Mouse (Mus musculus): ENCODE measurements around the gene Atf6.

Atf6 gene

GRCm38 (mm10) chr1:170844380-170844779 is 23.2 kb downstream of the Atf6 start:
- DNase-seq = no peak

GRCm38 (mm10) chr1:170839685-170840084 is 27.9 kb downstream of the Atf6 start:
- DNase-seq = no peak

DNA sequence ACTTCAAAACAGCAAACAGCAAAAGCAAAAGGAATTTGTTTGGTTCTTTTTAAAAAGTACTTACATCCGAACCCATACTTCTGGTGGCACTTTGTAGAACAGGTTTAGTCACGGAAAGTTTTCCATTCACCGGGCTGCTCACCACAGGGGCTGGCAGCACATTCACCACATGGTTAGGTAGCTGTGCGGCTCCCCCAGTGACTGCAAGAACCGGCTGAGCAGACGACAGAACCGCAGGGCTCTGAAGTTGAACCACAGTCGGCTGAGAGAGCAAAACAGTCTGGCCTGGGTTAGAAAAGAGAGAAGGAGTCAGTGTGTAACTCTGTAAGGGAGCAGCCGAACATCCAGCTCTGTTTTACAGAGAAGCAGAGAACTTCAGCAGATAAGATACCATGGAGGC is 32.8 kb downstream of the Atf6 start:
- DNase-seq = no peak

GRCm38 (mm10) chr1:170829781-170830180 is 37.8 kb downstream of the Atf6 start:
- DNase-seq = no peak

DNA sequence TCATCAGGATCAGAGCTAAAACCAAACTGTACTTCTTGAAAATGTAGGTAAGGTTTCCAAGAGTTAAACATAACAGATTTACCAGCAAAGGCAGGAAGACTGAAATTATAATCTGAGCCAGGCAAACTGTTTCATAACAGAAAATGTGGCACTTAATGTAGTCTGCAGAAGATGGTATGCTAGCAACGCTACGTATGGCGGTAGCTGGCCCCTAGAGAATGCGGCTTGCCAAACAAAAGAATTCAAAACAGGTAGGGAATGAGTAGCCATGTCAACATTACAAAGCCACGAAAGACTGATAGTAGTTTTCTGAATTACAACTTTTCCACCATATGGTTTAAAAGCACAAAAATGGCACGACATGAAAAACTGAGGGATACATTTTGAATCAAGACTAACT is 38.2 kb downstream of the Atf6 start:
- no peak for DNase-seq

GRCm38 (mm10) chr1:170820103-170820814 is 47.3 kb downstream of the Atf6 start:
- no peak for DNase-seq

DNA sequence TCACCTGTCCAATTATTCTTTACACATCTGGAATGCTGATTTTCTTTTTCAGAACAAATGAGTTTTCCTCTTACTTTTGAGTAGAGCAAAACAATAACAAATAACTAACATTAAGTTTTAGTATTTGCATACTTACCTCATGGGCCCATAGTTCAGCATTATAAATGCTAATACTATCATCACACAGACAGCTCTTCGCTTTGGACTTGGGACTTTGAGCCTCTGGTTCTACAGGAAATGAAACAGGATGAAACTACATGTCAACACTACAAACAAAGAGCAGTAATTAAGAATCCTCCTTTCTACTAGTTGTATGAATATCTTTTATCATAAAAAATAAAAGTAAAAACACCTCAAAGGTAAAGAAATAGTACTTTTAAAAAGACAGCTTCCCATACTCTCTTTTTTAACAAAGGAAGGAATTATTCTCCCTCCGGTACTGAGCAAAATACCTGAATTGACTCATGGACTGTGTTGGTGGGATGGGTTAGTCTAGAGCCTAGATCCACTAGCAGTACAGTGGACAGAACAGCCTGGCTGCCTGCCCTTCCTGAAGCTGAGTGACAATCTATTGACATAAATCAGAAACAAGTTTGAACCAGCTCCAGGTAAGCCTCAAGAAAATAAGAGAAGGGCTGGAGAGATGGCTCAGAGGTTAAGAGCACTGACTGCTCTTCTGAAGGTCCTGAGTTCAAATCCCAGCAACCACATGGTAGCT is 52.1 kb downstream of the Atf6 start:
- DNase-seq = no peak

DNA sequence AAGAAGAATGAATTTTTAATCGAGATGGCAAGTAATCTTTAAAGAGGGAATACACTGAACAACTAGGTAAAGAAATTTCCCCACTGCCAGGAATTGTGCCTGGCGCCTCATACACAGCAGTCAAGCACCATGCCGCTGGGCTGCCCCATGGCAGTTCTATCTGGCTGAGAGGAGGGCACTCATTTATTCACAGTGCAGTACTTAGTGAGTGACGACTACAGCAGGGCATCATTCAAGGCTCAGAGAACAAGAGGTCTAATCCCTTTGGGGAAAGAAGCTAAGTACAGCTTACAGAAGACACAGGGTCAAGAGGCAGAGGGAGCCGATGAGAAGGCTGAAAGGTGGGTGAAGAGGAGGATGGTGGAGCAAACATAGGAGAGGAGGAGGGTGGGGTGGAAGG is 54.7 kb downstream of the Atf6 start:
- no peak for DNase-seq

- DNase-seq = peak; percentile 12
Measured at GRCm38 (mm10) chr1:170807600-170808270, 59.8 kb downstream of the Atf6 start.

DNA sequence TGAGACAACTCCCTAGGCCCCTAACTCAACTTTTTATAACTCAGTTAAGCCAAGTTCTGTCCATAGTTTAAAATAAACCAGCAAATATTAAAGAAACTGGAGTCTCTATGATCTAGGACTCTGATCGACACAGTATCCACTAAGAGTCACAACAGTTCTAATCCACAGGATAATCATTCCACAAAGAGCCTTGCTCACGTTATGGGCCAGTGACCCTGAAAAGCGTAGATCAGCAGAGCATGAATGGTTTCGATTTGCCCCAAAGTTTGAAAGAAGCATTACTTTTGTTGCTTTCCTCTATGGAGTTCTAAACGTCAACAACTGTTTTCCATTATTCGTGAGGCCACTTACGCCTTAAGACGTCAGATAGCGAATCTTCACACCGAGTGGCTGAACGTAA is 62.9 kb downstream of the Atf6 start:
- no peak for DNase-seq

GRCm38 (mm10) chr1:170802669-170803068 is 64.9 kb downstream of the Atf6 start:
- no peak for DNase-seq

DNA sequence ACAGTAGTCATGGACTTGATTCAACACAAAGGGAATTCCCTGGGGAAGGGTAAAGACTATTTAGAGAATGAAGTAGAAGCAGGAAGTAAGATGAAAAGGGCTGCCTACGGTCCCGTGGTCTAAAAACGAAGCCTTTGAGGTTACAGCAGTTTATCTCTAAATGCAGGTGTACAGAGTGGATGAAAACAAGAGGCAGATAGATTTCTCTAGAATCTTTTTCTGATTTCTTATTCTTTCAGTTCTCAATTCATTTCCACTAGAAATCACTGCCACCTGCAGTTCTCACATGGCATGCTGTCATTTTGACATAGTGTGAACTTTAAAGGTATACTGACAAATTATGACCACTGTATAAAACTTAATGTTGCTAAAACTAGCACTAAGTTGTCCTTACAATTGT is 66.9 kb downstream of the Atf6 start:
- DNase-seq = no peak

DNA sequence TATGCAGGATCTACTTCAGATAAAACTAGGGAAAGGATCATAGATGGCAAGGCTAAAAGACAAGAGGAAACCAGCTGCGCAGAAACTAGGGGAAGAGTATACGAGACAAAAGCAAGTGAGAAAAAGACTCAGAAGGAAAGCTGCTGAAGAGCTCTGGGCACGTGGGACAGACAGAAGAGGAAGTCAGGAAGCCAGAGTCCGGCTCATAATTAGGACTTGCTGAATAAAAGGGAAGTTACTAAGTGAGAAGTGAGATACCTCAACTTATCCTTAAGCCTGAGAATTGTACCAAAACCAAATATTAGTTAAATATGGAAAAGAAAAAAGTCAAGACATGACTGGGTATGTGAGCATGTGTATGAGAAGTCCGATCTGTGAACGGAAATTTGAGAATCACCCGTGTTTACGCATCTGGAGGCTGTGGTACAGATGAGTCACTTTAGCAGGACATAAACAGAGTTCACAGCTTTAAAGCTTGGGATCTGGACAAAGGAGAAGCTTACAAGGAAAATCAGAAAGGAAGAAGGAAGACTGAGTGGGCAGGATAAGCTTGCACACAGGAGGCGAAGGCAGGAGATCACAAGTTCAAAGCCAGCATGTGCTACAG is 71.7 kb downstream of the Atf6 start:
- DNase-seq = no peak

DNA sequence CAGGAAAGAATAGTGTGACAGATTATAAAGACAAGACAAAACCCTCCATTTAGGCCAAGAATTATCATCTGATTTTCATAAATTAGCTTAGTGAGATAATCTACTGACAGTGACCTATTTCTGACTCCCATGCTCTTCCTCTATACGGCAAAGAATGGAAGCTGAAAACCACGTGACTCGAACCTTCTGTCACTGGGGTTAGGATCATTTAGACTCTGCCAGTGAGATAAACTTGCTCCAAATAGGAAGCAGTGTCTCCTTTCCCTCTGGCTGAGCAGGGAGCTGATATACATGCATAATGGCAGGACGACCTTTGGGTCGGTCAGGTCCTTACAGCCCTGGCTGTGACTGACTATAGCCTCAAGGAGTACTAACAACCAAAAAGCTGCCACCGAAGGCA is 76.0 kb downstream of the Atf6 start:
- DNase-seq = no peak

GRCm38 (mm10) chr1:170791001-170791400 is 76.6 kb downstream of the Atf6 start:
- DNase-seq = no peak

DNA sequence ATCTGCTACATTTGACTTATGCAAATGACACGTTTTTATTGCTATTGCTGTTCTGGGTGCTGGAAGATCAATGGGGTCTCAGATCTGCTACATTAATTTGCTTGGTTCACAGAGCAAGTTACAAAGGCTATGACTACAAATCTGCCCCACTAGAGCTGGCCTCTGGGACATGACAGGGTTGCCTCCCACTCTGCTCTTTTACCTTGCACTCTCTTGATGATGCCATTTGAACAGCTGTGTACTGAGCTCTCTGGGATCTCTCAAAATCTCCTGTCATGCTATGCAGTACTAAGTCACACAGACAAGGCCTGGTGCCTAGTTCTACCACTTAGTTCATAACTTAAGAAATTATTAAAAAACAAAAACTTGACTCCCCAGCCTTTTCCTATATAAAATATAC is 79.9 kb downstream of the Atf6 start:
- no peak for DNase-seq

DNA sequence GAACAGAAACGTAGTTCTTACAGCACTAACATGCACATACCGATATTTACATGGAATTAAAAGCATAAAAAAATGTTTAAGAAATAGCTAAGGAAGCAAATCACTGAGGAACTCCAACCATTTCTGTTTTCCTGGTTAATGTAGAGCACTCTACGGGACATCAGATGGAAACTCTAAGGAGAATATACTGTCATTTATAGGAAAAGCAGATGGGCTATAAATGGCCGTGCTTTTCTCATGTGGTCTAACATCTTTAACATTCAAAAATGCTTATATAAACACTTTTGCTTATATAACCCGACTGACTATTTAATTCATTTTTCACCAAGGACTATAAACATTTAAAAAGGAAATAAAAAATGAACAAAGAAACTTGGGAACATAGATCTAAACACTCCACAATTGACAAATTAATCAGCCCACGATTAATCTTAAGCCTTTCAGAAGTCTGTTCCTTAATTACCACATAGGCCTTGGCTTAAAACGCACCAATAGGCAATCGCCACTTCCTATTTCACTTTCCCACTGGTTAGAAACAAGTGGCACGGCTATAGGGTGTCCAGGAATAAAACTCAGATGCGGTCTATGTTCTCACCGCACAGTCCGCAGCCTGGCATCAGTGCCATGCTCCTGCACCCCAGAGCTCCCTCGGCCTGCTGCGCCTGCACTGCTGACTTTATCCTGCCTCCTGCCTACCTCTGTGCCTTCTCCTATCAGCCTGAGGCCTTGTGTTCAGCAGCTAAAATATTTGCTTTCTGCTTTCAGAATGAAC is 80.8 kb downstream of the Atf6 start:
- DNase-seq = no peak

DNA sequence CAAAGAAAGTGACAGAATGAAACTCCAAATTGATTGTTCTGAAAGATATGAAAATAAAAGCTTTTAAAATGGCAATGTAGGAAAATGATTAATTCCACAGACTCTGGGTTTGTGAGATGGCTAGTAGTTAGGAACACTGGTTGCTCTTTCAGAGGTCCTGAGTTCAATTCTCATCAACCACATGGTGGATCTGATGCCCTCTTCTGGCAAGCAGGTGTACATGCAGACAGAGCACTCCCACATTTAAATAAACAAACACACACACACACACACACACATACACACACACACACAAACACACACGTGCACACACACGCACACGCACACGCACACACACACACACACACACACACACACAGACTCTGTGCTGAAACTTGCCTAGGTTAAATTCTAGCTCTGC is 89.9 kb downstream of the Atf6 start:
- DNase-seq = no peak

DNA sequence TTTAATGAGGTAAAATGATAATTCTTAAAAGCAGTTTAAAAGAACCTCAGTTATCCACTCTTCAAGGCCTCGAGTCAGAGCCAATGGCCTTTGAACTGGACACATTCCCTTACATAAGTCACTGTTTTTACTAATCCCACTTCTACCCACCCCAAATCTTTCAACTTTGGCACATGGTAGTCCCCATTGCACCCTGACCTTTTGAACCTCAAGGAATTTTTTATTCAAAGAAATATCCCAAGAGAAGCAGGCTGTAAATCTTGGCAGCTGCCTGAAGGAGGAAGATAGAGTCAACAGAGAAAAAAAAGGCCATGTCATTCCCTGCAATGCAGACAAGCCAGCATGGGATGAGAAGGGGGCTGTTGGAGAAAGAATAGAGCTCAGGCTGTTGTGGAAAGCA is 93.1 kb downstream of the Atf6 start:
- no peak for DNase-seq

GRCm38 (mm10) chr1:170773506-170773905 is 94.1 kb downstream of the Atf6 start:
- no peak for DNase-seq

DNA sequence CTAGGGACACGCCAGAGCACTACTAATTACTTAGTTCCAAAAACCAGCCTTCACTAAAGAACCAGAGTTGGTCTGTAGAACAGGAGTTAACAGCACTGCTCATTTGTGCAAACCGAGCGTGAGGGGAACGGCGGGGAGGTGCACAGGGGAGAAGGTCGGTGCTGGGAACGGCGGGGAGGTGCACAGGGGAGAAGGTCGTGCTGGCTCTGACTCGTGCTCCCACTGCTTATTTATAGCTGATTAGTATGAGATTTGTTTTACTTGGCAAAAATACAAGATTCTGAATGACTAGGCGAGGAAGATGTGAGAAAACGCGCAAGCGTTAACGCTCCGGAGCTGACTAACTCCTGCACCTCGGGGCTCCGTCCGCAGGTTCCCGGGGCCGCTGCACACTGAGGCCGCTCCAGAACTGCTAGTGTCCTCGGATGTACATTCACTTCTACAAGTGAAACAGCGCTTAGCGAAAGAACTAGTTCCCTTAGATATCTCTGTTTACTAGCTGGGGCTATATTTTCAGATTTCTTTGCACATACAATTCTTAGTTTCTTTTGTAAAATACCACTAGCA is 96.1 kb downstream of the Atf6 start:
- peak; percentile 17 for DNase-seq

DNA sequence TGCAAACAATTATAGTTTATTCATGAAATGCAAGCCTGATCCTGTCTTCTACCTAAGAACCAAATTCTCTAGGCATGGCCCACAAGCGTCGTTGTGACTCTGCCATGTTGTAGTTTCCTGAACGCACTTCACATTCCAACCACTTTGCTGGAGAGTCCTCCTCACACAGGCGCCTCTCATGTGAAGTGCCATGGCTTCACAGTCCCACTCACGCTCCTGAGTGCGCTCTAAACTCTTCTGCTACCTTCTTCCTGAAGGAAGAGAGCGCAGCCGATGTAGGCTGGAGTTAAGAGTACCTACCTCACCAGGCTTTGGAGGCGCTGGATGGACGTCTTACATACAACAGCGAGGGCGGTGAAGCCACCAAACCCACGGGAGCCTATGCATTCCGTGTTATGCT is 96.9 kb downstream of the Atf6 start:
- no peak for DNase-seq

- no peak for DNase-seq
Measured at GRCm38 (mm10) chr1:170766997-170767396, 100.6 kb downstream of the Atf6 start.

All from right cerebral cortex, adult 18-20 months (tissue).